Mouse (Mus musculus): ENCODE results near the gene Rab3il1. TPM values are rescaled to one million over a fixed set of nuclear protein-coding genes. Genes with fewer than 3 reads are reported as not detected.

The Rab3il1 gene
- total RNA-seq, 2 experiments from 2014 or later: 3.1 to 7.1 TPM

- ATAC-seq (ENCODE audit: poor library complexity, severe bottlenecking): no peak
These were observed 78.9 kb downstream of the Rab3il1 start for GRCm38 (mm10) chr19:10080384-10080783.

GRCm38 (mm10) chr19:10082105-10082504, 80.6 kb downstream of the Rab3il1 start:
- ATAC-seq (ENCODE audit: poor library complexity, severe bottlenecking): no peak

DNA sequence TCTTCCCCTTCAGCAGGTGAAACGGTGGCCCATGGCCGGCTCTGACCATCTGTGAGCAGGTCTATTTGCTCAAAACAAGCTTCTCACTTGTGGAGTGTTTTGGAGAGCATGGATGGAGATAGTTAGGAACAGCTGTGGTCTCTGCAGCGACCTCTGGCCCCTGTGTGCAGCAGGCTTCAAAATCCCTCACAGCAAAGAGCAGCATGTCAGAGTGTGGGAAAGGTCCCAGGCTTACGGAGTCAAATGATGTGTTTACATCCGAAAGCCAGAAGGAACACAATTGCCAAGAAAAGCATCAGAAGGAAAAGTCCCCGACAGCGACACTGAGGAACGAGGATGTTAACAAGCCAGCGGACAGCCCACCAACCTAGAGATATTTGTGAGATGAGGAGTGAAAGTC, 84.0 kb downstream of the Rab3il1 start:
- ATAC-seq (ENCODE audit: poor library complexity, severe bottlenecking): no peak

- no peak for ATAC-seq (ENCODE audit: poor library complexity, severe bottlenecking)
These were observed 85.5 kb downstream of the Rab3il1 start for GRCm38 (mm10) chr19:10086976-10087375.

Other genes starting within 250 kb of the Rab3il1 start
- gene Scgb2a2, start 154.1 kb upstream of the Rab3il1 start, total RNA-seq (2015): not detected in 2 replicates
- gene Scgb2a2, start 154.1 kb upstream of the Rab3il1 start, total RNA-seq (2017): not detected in 2 replicates
- gene Incenp, start 102.1 kb upstream of the Rab3il1 start, total RNA-seq (2015): 204 and 205 TPM in 2 replicates
- gene Incenp, start 102.1 kb upstream of the Rab3il1 start, total RNA-seq (2017): 85.5 and 116 TPM in 2 replicates
- 1,271 and 1,296 TPM in 2 replicates for gene Fth1, start 21.1 kb upstream of the Rab3il1 start, total RNA-seq (2015)
- 513 and 615 TPM in 2 replicates for gene Fth1, start 21.1 kb upstream of the Rab3il1 start, total RNA-seq (2017)
- not detected in 2 replicates for gene Best1, start within 50 bp of the Rab3il1 start, total RNA-seq (2015)
- gene Best1, start within 50 bp of the Rab3il1 start, total RNA-seq (2017): not detected in 2 replicates
- 0.76 and 0.91 TPM in 2 replicates for gene Fads3, start 39.9 kb downstream of the Rab3il1 start, total RNA-seq (2015)
- gene Fads3, start 39.9 kb downstream of the Rab3il1 start, total RNA-seq (2017): 1.8 and 1.9 TPM in 2 replicates
- 3.0 and 7.6 TPM in 2 replicates for gene Fads2, start 100.1 kb downstream of the Rab3il1 start, total RNA-seq (2015)
- gene Fads2, start 100.1 kb downstream of the Rab3il1 start, total RNA-seq (2017): 3.1 and 4.3 TPM in 2 replicates
- 12.3 and 12.6 TPM in 2 replicates for gene Fads1, start 181.2 kb downstream of the Rab3il1 start, total RNA-seq (2015)
- 5.3 and 9.6 TPM in 2 replicates for gene Fads1, start 181.2 kb downstream of the Rab3il1 start, total RNA-seq (2017)
- gene Tmem258, start 202.3 kb downstream of the Rab3il1 start, total RNA-seq (2015): 182 and 197 TPM in 2 replicates
- gene Tmem258, start 202.3 kb downstream of the Rab3il1 start, total RNA-seq (2017): 163 and 204 TPM in 2 replicates
- gene Fen1, start 202.5 kb downstream of the Rab3il1 start, total RNA-seq (2015): 30.7 and 33.9 TPM in 2 replicates
- 60.5 and 62.9 TPM in 2 replicates for gene Fen1, start 202.5 kb downstream of the Rab3il1 start, total RNA-seq (2017)
- gene Myrf, start 239.1 kb downstream of the Rab3il1 start, total RNA-seq (2015): 0.22 and 0.27 TPM in 2 replicates
- 0.04 TPM in 1 of 2 replicates, not detected in the other for gene Myrf, start 239.1 kb downstream of the Rab3il1 start, total RNA-seq (2017)

All from megakaryocyte, adult 5-6 weeks (primary cell).